Mouse (Mus musculus) myocyte (in vitro differentiated cells): ENCODE data around the gene Oas1a.

Experiments
- CEBPB ChIP-seq: IDR thresholded peaks from 2 replicates; pipeline ENCODE4 v1.6.1; 2011; ENCODE audit warnings: mild to moderate bottlenecking, moderate library complexity; ENCODE audit not compliant: poor library complexity, insufficient read depth, severe bottlenecking
- MAX ChIP-seq: IDR thresholded peaks from one replicate; pipeline ENCODE4 v1.6.1; 2011; ENCODE audit warnings: low read depth, mild to moderate bottlenecking, control low read depth
- MYOG ChIP-seq, 3 experiments: IDR thresholded peaks; one replicate each; pipeline ENCODE4 v1.6.1; 2011; ENCODE audit warnings: control low read depth in 2 of 3, low read depth in 2 of 3, mild to moderate bottlenecking in 2 of 3; ENCODE audit not compliant: insufficient read length in 2 of 3, control insufficient read depth in 1 of 3, insufficient read depth in 1 of 3
- POLR2A ChIP-seq: IDR thresholded peaks from one replicate; pipeline ENCODE4 v1.6.1; 2011; ENCODE audit warnings: low read depth, mild to moderate bottlenecking, control low read depth, moderate library complexity; ENCODE audit not compliant: insufficient read length
- POLR2AphosphoS2 ChIP-seq: IDR thresholded peaks from one replicate; pipeline ENCODE4 v1.6.1; 2011; ENCODE audit warnings: low read depth, control low read depth; ENCODE audit not compliant: insufficient read length

GRCm38 (mm10) chr5:120953974-120954373, 46.7 kb upstream of the Oas1a start:
- TF ChIP-seq POLR2A, result no peak
- TF ChIP-seq MYOG (IDR thresholded peaks at IDR 0.05; ENCODE audit: control insufficient read depth in 1 of 3, insufficient read depth in 1 of 3, insufficient read length in 2 of 3, low read depth in 2 of 3), result no peak
- no peak for TF ChIP-seq CEBPB
- no peak for TF ChIP-seq POLR2AphosphoS2
- no peak for TF ChIP-seq MAX
